Mouse (Mus musculus) olfactory bulb, adult 2 months (tissue): ENCODE data around the gene Zc3h12d. TPM values are rescaled to one million over a fixed set of nuclear protein-coding genes. Genes with fewer than 3 reads are reported as not detected.

Source experiments
- H3K27ac ChIP-seq: fragments of 200-500 bp; 2 replicates; pipeline ENCODE4 v1.5.1; 2012; ENCODE audit warnings: low read depth, low read length; ENCODE audit not compliant: insufficient read depth
- H3K4me1 ChIP-seq: fragments of 200-500 bp; 2 replicates; pipeline ENCODE4 v1.6.1; 2012; ENCODE audit warnings: low read length; ENCODE audit not compliant: control insufficient read depth, insufficient read depth
- H3K4me3 ChIP-seq: fragments of 200-500 bp; 2 replicates; pipeline ENCODE4 v1.5.1; 2012; ENCODE audit warnings: mild to moderate bottlenecking, low read depth, low read length, moderate library complexity; ENCODE audit not compliant: insufficient read depth
- CTCF ChIP-seq: fragments of 200-500 bp; IDR thresholded peaks from 2 replicates; pipeline ENCODE4 v1.5.1; 2012; ENCODE audit warnings: low read depth, mild to moderate bottlenecking, low read length, moderate library complexity; ENCODE audit not compliant: insufficient read depth
- POLR2A ChIP-seq: fragments of 200-500 bp; IDR thresholded peaks from 2 replicates; pipeline ENCODE4 v1.6.1; 2012; ENCODE audit warnings: mild to moderate bottlenecking, low read depth, low read length, moderate library complexity; ENCODE audit not compliant: insufficient read depth
- WGBS: fragments of 180-500 bp; shearing (Covaris S2); methylation state at CpG from one replicate; pipeline ENCODE4 v1.1.7; 2018; 5-methylcytosine and 5-hydroxymethylcytosine counted together
- polyA plus RNA-seq: library from polyadenylated mRNA; stranded (reverse); fragments of >200 nt; gene quantifications from 2 replicates; pipeline ENCODE4 v1.2.4, GENCODE M21; 2012; ENCODE audit warnings: low replicate concordance; ENCODE audit not compliant: missing spikeins, insufficient read depth, insufficient read length

Zc3h12d gene
- polyA plus RNA-seq, 1 experiment = not detected

GRCm38 (mm10) chr10:7888256-7888868, 56.1 kb downstream of the Zc3h12d start:
- H3K4me3 ChIP-seq = no peak overlapping the region
- WGBS = 83% methylated on average over 11 of the region's 11 CpGs
- H3K27ac ChIP-seq = no peak overlapping the region
- TF ChIP-seq POLR2A (no peak), CTCF (no peak)
- no peaks in the 10 kb centered on the region for H3K4me1 ChIP-seq

- no peak for TF ChIP-seq POLR2A
- no peak for TF ChIP-seq CTCF
- Histone ChIP-seq H3K4me1 (peaks cover 2% of the 10 kb centered on the region; the same call in 1 of the 2 replicates), H3K4me3 (no peak overlapping the region), H3K27ac (peak overlapping the region; percentile 46)
- 38% methylated on average over 14 of the region's 14 CpGs for WGBS
Measured at GRCm38 (mm10) chr10:7900719-7901627, 68.7 kb downstream of the Zc3h12d start.

- TF ChIP-seq POLR2A (no peak), CTCF (no peak)
- 94% methylated on average over 5 of the region's 5 CpGs for WGBS
Measured at GRCm38 (mm10) chr10:7904157-7904556, 71.9 kb downstream of the Zc3h12d start.

GRCm38 (mm10) chr10:7907151-7907550, 74.9 kb downstream of the Zc3h12d start:
- Histone ChIP-seq H3K4me1 (peaks cover 3% of the 10 kb centered on the region), H3K27ac (no peak overlapping the region), H3K4me3 (no peak overlapping the region)
- no peak for TF ChIP-seq POLR2A
- TF ChIP-seq CTCF = no peak
- 86% methylated on average over 12 of the region's 12 CpGs for WGBS

More at GRCm38 (mm10) chr10:7904157-7904556, 71.9 kb downstream of the Zc3h12d start:
- no peak overlapping the region for H3K4me3 ChIP-seq
- H3K4me1 ChIP-seq = peaks cover 2% of the 10 kb centered on the region; the same call in 1 of the 2 replicates
- H3K27ac ChIP-seq = no peak overlapping the region

GRCm38 (mm10) chr10:7911268-7911667, 79.0 kb downstream of the Zc3h12d start:
- peaks cover 5% of the 10 kb centered on the region for H3K4me1 ChIP-seq
- no peak overlapping the region for H3K27ac ChIP-seq
- TF ChIP-seq CTCF (no peak), POLR2A (no peak)
- H3K4me3 ChIP-seq = no peak overlapping the region
- 55% methylated on average over 10 of the region's 10 CpGs for whole genome bisulfite sequencing

Other genes starting within 250 kb of the Zc3h12d start
- not detected in 2 replicates for gene Lrp11, start 242.7 kb upstream of the Zc3h12d start, polyA plus RNA-seq
- not detected in 2 replicates for gene Nup43, start 165.0 kb upstream of the Zc3h12d start, polyA plus RNA-seq
- not detected in 2 replicates for gene Pcmt1, start 151.3 kb upstream of the Zc3h12d start, polyA plus RNA-seq
- 70.0 TPM in 1 of 2 replicates, not detected in the other for gene Lats1, start 151.3 kb upstream of the Zc3h12d start, polyA plus RNA-seq
- not detected in 2 replicates for gene Katna1, start 106.5 kb upstream of the Zc3h12d start, polyA plus RNA-seq
- not detected in 2 replicates for gene Ginm1, start 39.6 kb upstream of the Zc3h12d start, polyA plus RNA-seq
- gene Ppil4, start 39.6 kb upstream of the Zc3h12d start, polyA plus RNA-seq = not detected in 2 replicates
- 91.5 TPM in 1 of 2 replicates, not detected in the other for gene Tab2, start 123.8 kb downstream of the Zc3h12d start, polyA plus RNA-seq